Mouse (Mus musculus): Measurements from ENCODE around the gene Crygn. TPM values are rescaled to one million over a fixed set of nuclear protein-coding genes. Genes with fewer than 3 reads are reported as not detected.

Gene Crygn
- polyA plus RNA-seq, 2 experiments = 1.2 TPM; not detected in 1

DNA sequence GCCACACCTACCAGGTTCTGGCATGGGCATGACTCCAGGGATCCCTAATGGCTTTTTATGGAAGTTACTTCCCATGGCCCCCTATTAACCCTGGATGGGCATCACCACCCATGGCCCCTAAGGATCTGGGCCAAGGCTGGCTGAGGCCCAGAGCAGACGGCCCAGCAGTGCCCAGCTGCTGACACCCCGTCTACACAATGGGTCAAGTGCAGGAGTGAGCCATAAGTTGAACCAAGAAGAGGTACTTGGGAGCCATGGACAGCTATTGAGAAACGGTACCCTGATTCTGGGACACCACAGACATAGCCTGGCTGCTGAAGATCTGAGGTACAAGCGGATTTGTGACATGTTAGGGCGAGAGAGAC, 33.6 kb downstream of the Crygn start:
- DNase-seq (ENCODE audit: low read depth in 3 of 3, low spot score in 3 of 3) (no peak), ATAC-seq (ENCODE audit: insufficient read depth) (no peak)
- Histone ChIP-seq H3K27me3 (ENCODE audit: control insufficient read depth, insufficient read depth, low read length) (peaks cover 3% of the 10 kb centered on the region), H3K36me3 (replicated peaks; ENCODE audit: control insufficient read depth, insufficient read depth, low read depth) (no peaks in the 10 kb centered on the region), H3K9ac (replicated peaks) (no peak overlapping the region), H3K4me1 (replicated peaks; ENCODE audit: control insufficient read depth in 2 of 2, insufficient read depth in 2 of 2, low read length in 1 of 2) (no peaks in the 10 kb centered on the region), H3K4me2 (ENCODE audit: low read depth) (no peak overlapping the region), H3K9me3 (ENCODE audit: control insufficient read depth, low read length) (no peaks in the 10 kb centered on the region), H3K27ac (no peak overlapping the region), H3K4me3 (ENCODE audit: insufficient read depth in 1 of 2, low read depth in 2 of 2, low read length in 2 of 2) (no peak overlapping the region)
- WGBS (ENCODE audit: insufficient replicate concordance) = 63% methylated on average over 5 of the region's 5 CpGs
- no peak for TF ChIP-seq CTCF (IDR thresholded peaks at IDR 0.05; ENCODE audit: low read depth)
- TF ChIP-seq EP300 (IDR thresholded peaks at IDR 0.05; ENCODE audit: low read depth) = no peak

DNA sequence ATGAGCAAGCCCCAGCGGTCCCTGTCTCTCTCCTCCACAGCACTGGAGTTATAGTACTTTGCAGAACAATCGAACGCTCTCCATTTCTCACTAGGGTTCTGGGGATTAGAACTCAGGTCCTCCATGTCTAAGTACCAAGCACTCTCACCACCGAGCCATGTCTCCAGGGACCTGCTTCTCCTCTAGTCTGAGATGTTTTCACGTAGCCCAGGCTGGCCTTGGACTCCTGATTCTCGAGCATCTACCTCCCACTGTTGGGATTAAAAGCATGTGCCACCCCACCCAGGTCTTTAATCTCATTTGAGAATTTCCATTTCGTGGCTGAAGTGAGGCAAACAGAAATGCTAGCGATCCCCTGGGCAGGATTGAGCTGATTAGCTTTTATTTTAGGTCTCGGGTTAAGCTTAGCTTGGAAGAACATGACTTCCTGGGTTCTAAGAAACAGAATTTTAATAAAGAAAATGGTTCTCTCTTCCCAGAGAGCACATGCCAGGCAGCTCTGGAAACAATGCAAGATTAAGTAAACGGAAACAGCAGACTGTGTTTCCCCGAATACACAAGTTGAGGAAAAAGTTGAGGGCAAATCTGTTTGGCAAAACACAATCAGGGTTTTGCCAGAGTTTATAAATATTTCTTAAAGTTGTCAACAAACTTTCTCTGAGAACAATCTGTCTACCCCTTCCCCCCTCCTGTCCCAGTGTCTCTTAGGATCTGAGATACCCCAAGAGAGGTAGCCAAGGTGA, 34.1 kb downstream of the Crygn start:
- TF ChIP-seq CTCF (IDR thresholded peaks at IDR 0.05; ENCODE audit: low read depth) (no peak), EP300 (IDR thresholded peaks at IDR 0.05; ENCODE audit: low read depth) (no peak)
- Histone ChIP-seq H3K9ac (replicated peaks) (no peak overlapping the region), H3K27me3 (ENCODE audit: control insufficient read depth, insufficient read depth, low read length) (no peaks in the 10 kb centered on the region), H3K4me2 (ENCODE audit: low read depth) (no peak overlapping the region), H3K36me3 (replicated peaks; ENCODE audit: control insufficient read depth, insufficient read depth, low read depth) (no peaks in the 10 kb centered on the region), H3K9me3 (ENCODE audit: control insufficient read depth, low read length) (no peaks in the 10 kb centered on the region), H3K4me3 (ENCODE audit: insufficient read depth in 1 of 2, low read depth in 2 of 2, low read length in 2 of 2) (no peak overlapping the region), H3K4me1 (replicated peaks; ENCODE audit: control insufficient read depth in 2 of 2, insufficient read depth in 2 of 2, low read length in 1 of 2) (no peaks in the 10 kb centered on the region), H3K27ac (no peak overlapping the region)
- 61% methylated on average over 11 of the region's 11 CpGs for WGBS (ENCODE audit: insufficient replicate concordance)
- DNase-seq (ENCODE audit: low read depth in 3 of 3, low spot score in 3 of 3) (no peak), ATAC-seq (ENCODE audit: insufficient read depth) (no peak)

DNA sequence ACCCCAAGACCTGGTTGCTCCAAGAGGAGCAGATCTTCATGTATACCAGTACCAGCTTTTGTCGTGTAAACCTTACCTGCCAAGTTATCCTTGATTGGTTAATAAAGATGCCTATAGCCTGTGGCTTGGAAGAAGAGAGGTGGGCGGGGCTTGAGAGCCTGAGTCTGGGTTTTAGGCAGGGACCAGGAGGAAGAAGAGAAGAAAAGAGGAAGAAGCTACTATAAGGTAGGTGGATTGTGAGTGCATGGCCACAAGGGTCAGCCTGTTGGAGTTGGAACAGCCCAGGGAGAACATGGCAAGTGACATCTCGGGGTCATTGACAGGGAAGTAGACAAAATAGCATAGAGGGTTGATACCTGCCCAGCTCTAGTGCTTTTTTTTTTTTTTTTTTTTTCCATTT, 38.0 kb downstream of the Crygn start:
- H3K9ac ChIP-seq (replicated peaks) = no peak overlapping the region
- no peak overlapping the region for H3K4me2 ChIP-seq (ENCODE audit: low read depth)
- peaks cover 0 to 3% of the 10 kb centered on the region in 2 experiments; a peak in 2 of 4 replicates for H3K4me1 ChIP-seq (replicated peaks; ENCODE audit: control insufficient read depth in 2 of 2, insufficient read depth in 2 of 2, low read length in 1 of 2)
- TF ChIP-seq EP300 (IDR thresholded peaks at IDR 0.05; ENCODE audit: low read depth) = no peak
- TF ChIP-seq CTCF (IDR thresholded peaks at IDR 0.05; ENCODE audit: low read depth) = no peak
- no peak for DNase-seq (ENCODE audit: low read depth in 3 of 3, low spot score in 3 of 3)
- H3K36me3 ChIP-seq (replicated peaks; ENCODE audit: control insufficient read depth, insufficient read depth, low read depth) = no peaks in the 10 kb centered on the region
- no peak overlapping the region for H3K4me3 ChIP-seq (ENCODE audit: insufficient read depth in 1 of 2, low read depth in 2 of 2, low read length in 2 of 2)
- 47% methylated on average over 3 of the region's 3 CpGs for WGBS (ENCODE audit: insufficient replicate concordance)
- no peaks in the 10 kb centered on the region for H3K27me3 ChIP-seq (ENCODE audit: control insufficient read depth, insufficient read depth, low read length)
- H3K27ac ChIP-seq = no peak overlapping the region
- H3K9me3 ChIP-seq (ENCODE audit: control insufficient read depth, low read length) = no peaks in the 10 kb centered on the region
- no peak for ATAC-seq (ENCODE audit: insufficient read depth)

DNA sequence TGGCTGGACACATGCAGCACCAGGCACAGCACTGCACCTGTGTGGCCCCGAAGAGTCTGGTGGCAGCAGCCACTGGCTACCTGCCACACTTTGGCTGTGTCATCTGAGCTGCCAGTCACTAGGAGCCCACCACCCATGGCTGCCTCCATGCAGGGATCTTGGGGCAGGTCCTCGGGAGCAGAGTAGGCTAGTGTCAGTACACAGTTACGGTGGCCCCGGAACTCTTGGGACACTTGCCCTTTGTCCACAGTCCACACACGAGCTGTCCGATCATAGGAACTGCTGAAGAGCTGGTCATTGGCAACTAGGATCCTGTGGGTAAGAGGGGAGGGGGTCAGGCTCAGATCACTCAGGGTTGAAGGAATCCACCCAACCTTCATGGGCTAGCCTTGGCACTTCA, 39.7 kb downstream of the Crygn start:
- Histone ChIP-seq H3K27me3 (ENCODE audit: control insufficient read depth, insufficient read depth, low read length) (no peaks in the 10 kb centered on the region), H3K9ac (replicated peaks) (no peak overlapping the region), H3K4me3 (ENCODE audit: insufficient read depth in 1 of 2, low read depth in 2 of 2, low read length in 2 of 2) (no peak overlapping the region), H3K9me3 (ENCODE audit: control insufficient read depth, low read length) (no peaks in the 10 kb centered on the region), H3K36me3 (replicated peaks; ENCODE audit: control insufficient read depth, insufficient read depth, low read depth) (no peaks in the 10 kb centered on the region), H3K4me2 (ENCODE audit: low read depth) (no peak overlapping the region), H3K27ac (no peak overlapping the region), H3K4me1 (replicated peaks; ENCODE audit: control insufficient read depth in 2 of 2, insufficient read depth in 2 of 2, low read length in 1 of 2) (peaks cover 0 to 3% of the 10 kb centered on the region in 2 experiments; a peak in 2 of 4 replicates)
- ATAC-seq (ENCODE audit: insufficient read depth) (no peak), DNase-seq (ENCODE audit: low read depth in 3 of 3, low spot score in 3 of 3) (no peak)
- WGBS (ENCODE audit: insufficient replicate concordance) = 72% methylated on average over 6 of the region's 6 CpGs
- TF ChIP-seq CTCF (IDR thresholded peaks at IDR 0.05; ENCODE audit: low read depth) = no peak
- no peak for TF ChIP-seq EP300 (IDR thresholded peaks at IDR 0.05; ENCODE audit: low read depth)

DNA sequence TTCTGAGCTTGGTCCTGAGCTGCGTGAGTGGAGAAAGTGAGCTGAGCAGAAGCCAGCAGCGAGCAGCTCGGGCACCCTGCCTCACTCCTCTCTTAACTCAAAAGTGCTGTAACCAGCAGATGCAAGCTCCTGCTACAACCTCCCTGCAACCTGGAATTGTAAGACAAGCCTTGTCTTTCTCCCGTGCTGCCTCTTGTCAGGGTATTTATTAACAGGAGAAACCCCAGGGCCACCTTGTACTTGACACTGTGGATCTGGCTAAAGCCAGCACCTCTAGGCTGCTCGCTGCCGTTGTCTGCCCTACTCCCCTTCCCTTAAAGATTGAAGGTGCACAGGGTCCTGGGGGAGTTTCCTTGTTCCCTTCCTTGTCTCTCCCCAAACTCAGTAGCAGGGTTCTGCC, 43.8 kb downstream of the Crygn start:
- Histone ChIP-seq H3K4me2 (ENCODE audit: low read depth) (no peak overlapping the region), H3K9ac (replicated peaks) (no peak overlapping the region), H3K4me3 (ENCODE audit: insufficient read depth in 1 of 2, low read depth in 2 of 2, low read length in 2 of 2) (no peak overlapping the region), H3K27ac (no peak overlapping the region), H3K4me1 (replicated peaks; ENCODE audit: control insufficient read depth in 2 of 2, insufficient read depth in 2 of 2, low read length in 1 of 2) (peaks cover 3% of the 10 kb centered on the region in 2 experiments; a peak in 2 of 4 replicates), H3K36me3 (replicated peaks; ENCODE audit: control insufficient read depth, insufficient read depth, low read depth) (no peaks in the 10 kb centered on the region; the same call in 1 of the 2 replicates), H3K27me3 (ENCODE audit: control insufficient read depth, insufficient read depth, low read length) (no peaks in the 10 kb centered on the region), H3K9me3 (ENCODE audit: control insufficient read depth, low read length) (no peaks in the 10 kb centered on the region)
- DNase-seq (ENCODE audit: low read depth in 3 of 3, low spot score in 3 of 3) (no peak), ATAC-seq (ENCODE audit: insufficient read depth) (no peak)
- no peak for TF ChIP-seq CTCF (IDR thresholded peaks at IDR 0.05; ENCODE audit: low read depth)
- no peak for TF ChIP-seq EP300 (IDR thresholded peaks at IDR 0.05; ENCODE audit: low read depth)
- 62% methylated on average over 6 of the region's 6 CpGs for WGBS (ENCODE audit: insufficient replicate concordance)

All from liver, embryonic 14.5 days (tissue).